Mouse (Mus musculus) liver, embryonic 13.5 days (tissue): ENCODE results near the gene Shisa5. TPM values are rescaled to one million over a fixed set of nuclear protein-coding genes. Genes with fewer than 3 reads are reported as not detected.
A peak's percentile ranks its signal among the peaks of the same experiment; 100 is the strongest.

Source experiments
- ATAC-seq: fragments of 200-750 bp; cut with Nextera tagmentation; 2 replicates; pipeline ENCODE4 v1.8.0; 2017; ENCODE audit warnings: low read depth, mild to moderate bottlenecking, moderate number of reproducible peaks, moderate library complexity
- DNase-seq: peaks from one replicate; pipeline ENCODE4 v3.0.0; 2022
- H3K27ac ChIP-seq: fragments of 300-500 bp; sonication (generic); 2 replicates; pipeline ENCODE4 v1.5.1; 2015; ENCODE audit warnings: moderate library complexity, mild to moderate bottlenecking, inconsistent platforms
- H3K27me3 ChIP-seq: fragments of 300-500 bp; sonication (generic); 2 replicates; pipeline ENCODE4 v1.6.1; 2015; ENCODE audit warnings: mild to moderate bottlenecking, inconsistent platforms
- H3K36me3 ChIP-seq: fragments of 300-500 bp; sonication (generic); 2 replicates; pipeline ENCODE4 v1.6.1; 2015; ENCODE audit warnings: mild to moderate bottlenecking, inconsistent platforms
- H3K4me1 ChIP-seq: fragments of 300-500 bp; sonication (generic); replicated peaks from 2 replicates; pipeline ENCODE4 v1.6.1; 2015; ENCODE audit warnings: inconsistent platforms
- H3K4me2 ChIP-seq: fragments of 300-500 bp; sonication (generic); 2 replicates; pipeline ENCODE4 v1.6.1; 2015; ENCODE audit warnings: inconsistent platforms, mild to moderate bottlenecking, moderate library complexity
- H3K4me3 ChIP-seq: fragments of 300-500 bp; sonication (generic); replicated peaks from 2 replicates; pipeline ENCODE4 v1.5.1; 2015; ENCODE audit warnings: mild to moderate bottlenecking, inconsistent platforms
- H3K9ac ChIP-seq: fragments of 300-500 bp; sonication (generic); 2 replicates; pipeline ENCODE4 v1.6.1; 2015; ENCODE audit warnings: mild to moderate bottlenecking, inconsistent platforms
- H3K9me3 ChIP-seq: fragments of 300-500 bp; sonication (generic); replicated peaks from 2 replicates; pipeline ENCODE4 v1.6.1; 2016; ENCODE audit warnings: inconsistent platforms
- WGBS: fragments of 180-500 bp; shearing (Covaris S2); methylation state at CpG from one replicate; pipeline ENCODE4 v1.1.7; 2015; ENCODE audit not compliant: insufficient replicate concordance; 5-methylcytosine and 5-hydroxymethylcytosine counted together
- polyA plus RNA-seq: library from polyadenylated mRNA; unstranded; fragments of >200 nt; fragmentation: Nextera tagmentation; extraction: Ambion mirVana; gene quantifications from 2 replicates; pipeline ENCODE4 v1.2.1, GENCODE M21; 2015

Shisa5 gene
- polyA plus RNA-seq, 1 experiment from 2014 or later, result 20.0 TPM

GRCm38 (mm10) chr9:109094553-109095136, 56.3 kb downstream of the Shisa5 start:
- H3K4me3 ChIP-seq, result peak overlapping the region; percentile 60
- DNase-seq (no peak), ATAC-seq (peak; percentile 41)
- WGBS, result 5% methylated on average over 21 of the region's 21 CpGs
- H3K27ac ChIP-seq, result peak overlapping the region; percentile 86
- no peaks in the 10 kb centered on the region for H3K9me3 ChIP-seq
- peaks cover 47% of the 10 kb centered on the region for H3K4me1 ChIP-seq
- H3K4me2 ChIP-seq, result peak overlapping the region; percentile 69
- peak overlapping the region; percentile 67 for H3K9ac ChIP-seq
- H3K36me3 ChIP-seq, result peaks cover 25% of the 10 kb centered on the region
- H3K27me3 ChIP-seq, result peaks cover 51% of the 10 kb centered on the region

- Histone ChIP-seq H3K9me3 (no peaks in the 10 kb centered on the region), H3K27me3 (peaks cover 51% of the 10 kb centered on the region), H3K36me3 (peaks cover 24% of the 10 kb centered on the region), H3K4me1 (peaks cover 43% of the 10 kb centered on the region), H3K27ac (peak within 1 kb of the TSS; percentile 86), H3K4me3 (peak within 1 kb of the TSS; percentile 60), H3K9ac (peak within 1 kb of the TSS; percentile 67), H3K4me2 (peak within 1 kb of the TSS; percentile 69)
- under 1% methylated on average over 86 of the region's 102 CpGs for WGBS
- ATAC-seq, result no peak; the same call in 1 of the 2 replicates
- no peak for DNase-seq
Observed at GRCm38 (mm10) chr9:109095137-109095982, 57.0 kb downstream of the Shisa5 start, which contains the start of gene Plxnb1. Gene Plxnb1 (plus strand): TSS chr9:109095389.

GRCm38 (mm10) chr9:109096251-109096661, 57.9 kb downstream of the Shisa5 start:
- Histone ChIP-seq H3K27ac (peak overlapping the region; percentile 86), H3K4me2 (peak overlapping the region; percentile 69), H3K4me1 (peaks cover 37% of the 10 kb centered on the region), H3K9ac (peak overlapping the region; percentile 67), H3K9me3 (no peaks in the 10 kb centered on the region), H3K27me3 (peaks cover 51% of the 10 kb centered on the region), H3K36me3 (peaks cover 15% of the 10 kb centered on the region), H3K4me3 (peak overlapping the region; percentile 60)
- DNase-seq (no peak), ATAC-seq (no peak)
- 53% methylated on average over 9 of the region's 9 CpGs for WGBS

- Histone ChIP-seq H3K4me1 (peaks cover 37% of the 10 kb centered on the region), H3K4me3 (peak overlapping the region; percentile 60), H3K4me2 (peak overlapping the region; percentile 69), H3K27ac (peak overlapping the region; percentile 86), H3K9ac (peak overlapping the region; percentile 67), H3K27me3 (peaks cover 51% of the 10 kb centered on the region), H3K9me3 (no peaks in the 10 kb centered on the region), H3K36me3 (peaks cover 9% of the 10 kb centered on the region)
- 67% methylated on average over 6 of the region's 6 CpGs for WGBS
- DNase-seq, result no peak
- no peak for ATAC-seq
Observed at GRCm38 (mm10) chr9:109096856-109097255, 58.5 kb downstream of the Shisa5 start.

GRCm38 (mm10) chr9:109097291-109097690, 58.9 kb downstream of the Shisa5 start:
- H3K27ac ChIP-seq, result peak overlapping the region; percentile 86
- WGBS, result 50% methylated on average over 6 of the region's 6 CpGs
- H3K4me1 ChIP-seq, result peaks cover 37% of the 10 kb centered on the region
- H3K27me3 ChIP-seq, result peaks cover 51% of the 10 kb centered on the region
- ATAC-seq (no peak), DNase-seq (no peak)
- peak overlapping the region; percentile 60; the same call in 1 of the 2 replicates for H3K4me3 ChIP-seq
- H3K9ac ChIP-seq, result 0 out of 2 replicates have a peak overlapping the region, but pooled peaks have one; percentile 67
- H3K9me3 ChIP-seq, result no peaks in the 10 kb centered on the region
- peaks cover 6% of the 10 kb centered on the region; the same call in 1 of the 2 replicates for H3K36me3 ChIP-seq
- peak overlapping the region; percentile 69 for H3K4me2 ChIP-seq

- Histone ChIP-seq H3K27me3 (peaks cover 47% of the 10 kb centered on the region), H3K4me3 (no peak overlapping the region), H3K27ac (peak overlapping the region; percentile 86; the same call in 1 of the 2 replicates), H3K36me3 (peaks cover 3% of the 10 kb centered on the region; the same call in 1 of the 2 replicates), H3K9ac (no peak overlapping the region), H3K4me1 (peaks cover 37% of the 10 kb centered on the region), H3K9me3 (no peaks in the 10 kb centered on the region), H3K4me2 (peak overlapping the region; percentile 69)
- WGBS, result 62% methylated on average over 5 of the region's 5 CpGs
- DNase-seq, result no peak
- ATAC-seq, result no peak
Observed at GRCm38 (mm10) chr9:109097831-109098230, 59.5 kb downstream of the Shisa5 start.

- H3K9ac ChIP-seq, result no peak overlapping the region
- H3K4me1 ChIP-seq, result peaks cover 33% of the 10 kb centered on the region
- no peaks in the 10 kb centered on the region for H3K9me3 ChIP-seq
- H3K27me3 ChIP-seq, result peaks cover 42% of the 10 kb centered on the region
- H3K36me3 ChIP-seq, result peaks cover 2% of the 10 kb centered on the region; the same call in 1 of the 2 replicates
- H3K4me3 ChIP-seq, result no peak overlapping the region
- DNase-seq, result no peak
- H3K27ac ChIP-seq, result peak overlapping the region; percentile 86
- H3K4me2 ChIP-seq, result no peak overlapping the region
- no peak for ATAC-seq
- 72% methylated on average over 8 of the region's 8 CpGs for WGBS
Observed at GRCm38 (mm10) chr9:109098366-109098765, 60.0 kb downstream of the Shisa5 start.

GRCm38 (mm10) chr9:109098969-109099368, 60.6 kb downstream of the Shisa5 start:
- Histone ChIP-seq H3K9me3 (no peaks in the 10 kb centered on the region), H3K27ac (peak overlapping the region; percentile 86), H3K27me3 (peaks cover 36% of the 10 kb centered on the region), H3K4me1 (peaks cover 30% of the 10 kb centered on the region), H3K4me3 (no peak overlapping the region), H3K4me2 (no peak overlapping the region), H3K36me3 (peaks cover 2% of the 10 kb centered on the region; the same call in 1 of the 2 replicates), H3K9ac (no peak overlapping the region)
- WGBS, result 59% methylated on average over 6 of the region's 6 CpGs
- DNase-seq (no peak), ATAC-seq (peak; percentile 38; the same call in 1 of the 2 replicates)

- 66% methylated on average over 20 of the region's 20 CpGs for WGBS
- no peak overlapping the region for H3K4me3 ChIP-seq
- DNase-seq (no peak), ATAC-seq (no peak)
- H3K4me2 ChIP-seq, result no peak overlapping the region
- H3K36me3 ChIP-seq, result peaks cover 2% of the 10 kb centered on the region; the same call in 1 of the 2 replicates
- H3K27ac ChIP-seq, result no peak overlapping the region
- H3K27me3 ChIP-seq, result peaks cover 22% of the 10 kb centered on the region
- H3K9me3 ChIP-seq, result no peaks in the 10 kb centered on the region
- H3K4me1 ChIP-seq, result peaks cover 19% of the 10 kb centered on the region
- no peak overlapping the region for H3K9ac ChIP-seq
Observed at GRCm38 (mm10) chr9:109100307-109100928, 62.1 kb downstream of the Shisa5 start.

GRCm38 (mm10) chr9:109101933-109102445, 63.6 kb downstream of the Shisa5 start:
- Histone ChIP-seq H3K27me3 (peaks cover 6% of the 10 kb centered on the region), H3K4me2 (no peak overlapping the region), H3K9me3 (no peaks in the 10 kb centered on the region), H3K36me3 (peaks cover 13% of the 10 kb centered on the region; the same call in 1 of the 2 replicates), H3K27ac (no peak overlapping the region), H3K4me3 (no peak overlapping the region), H3K4me1 (peaks cover 16% of the 10 kb centered on the region), H3K9ac (no peak overlapping the region)
- ATAC-seq (no peak), DNase-seq (no peak)
- WGBS, result 72% methylated on average over 5 of the region's 5 CpGs
